Mouse (Mus musculus) central nervous system, embryonic 11.5 days (tissue): ENCODE measurements around the gene Olfr1262. TPM values are rescaled to one million over a fixed set of nuclear protein-coding genes. Genes with fewer than 3 reads are reported as not detected.

ENCODE experiments used
- polyA plus RNA-seq: library from polyadenylated mRNA; depleted of rRNA; stranded (reverse); fragments of >200 nt; gene quantifications from 2 replicates; pipeline ENCODE4 v1.2.3, GENCODE M21; 2012; rRNA removed

Gene Olfr1262
- not detected in 2 replicates for polyA plus RNA-seq

GRCm38 (mm10) chr2:89999845-90000244, at the start of gene Olfr1262:
Gene Olfr1262, plus strand, starts transcription at chr2:90000145.

GRCm38 (mm10) chr2:89974184-89974583, 25.8 kb upstream of the Olfr1262 start, which contains the start of gene Olfr1260:
Gene Olfr1260, plus strand, starts transcription at chr2:89974340.

GRCm38 (mm10) chr2:89990921-89991320, 9.0 kb upstream of the Olfr1262 start, which contains the start of gene Olfr1261:
Gene Olfr1261, plus strand, starts transcription at chr2:89991221.

GRCm38 (mm10) chr2:90011831-90012230, 11.9 kb downstream of the Olfr1262 start, which contains the start of gene Olfr1263:
Gene Olfr1263, plus strand, starts transcription at chr2:90012131.

GRCm38 (mm10) chr2:90025477-90025876, 25.5 kb downstream of the Olfr1262 start, which contains the start of gene Olfr1264:
Gene Olfr1264, minus strand, starts transcription at chr2:90025577.

GRCm38 (mm10) chr2:90035037-90035436, 35.1 kb downstream of the Olfr1262 start, which contains the start of gene Olfr1265:
Gene Olfr1265, plus strand, starts transcription at chr2:90035337.

Other genes starting within 250 kb of the Olfr1262 start
- not detected in 2 replicates for gene Olfr1253, start 243.1 kb upstream of the Olfr1262 start, polyA plus RNA-seq
- gene Olfr1254, start 206.5 kb upstream of the Olfr1262 start, polyA plus RNA-seq = not detected in 2 replicates
- not detected in 2 replicates for gene Olfr1255, start 188.1 kb upstream of the Olfr1262 start, polyA plus RNA-seq
- gene Olfr1256, start 158.6 kb upstream of the Olfr1262 start, polyA plus RNA-seq = not detected in 2 replicates
- not detected in 2 replicates for gene Olfr48, start 151.9 kb upstream of the Olfr1262 start, polyA plus RNA-seq
- not detected in 2 replicates for gene Olfr1257, start 121.7 kb upstream of the Olfr1262 start, polyA plus RNA-seq
- not detected in 2 replicates for gene Olfr1258, start 72.8 kb upstream of the Olfr1262 start, polyA plus RNA-seq
- not detected in 2 replicates for gene Olfr1259, start 51.5 kb upstream of the Olfr1262 start, polyA plus RNA-seq
- gene Olfr1260, start 25.8 kb upstream of the Olfr1262 start, polyA plus RNA-seq = not detected in 2 replicates
- gene Olfr1261, start 8.9 kb upstream of the Olfr1262 start, polyA plus RNA-seq = not detected in 2 replicates
- gene Olfr1263, start 12.0 kb downstream of the Olfr1262 start, polyA plus RNA-seq = not detected in 2 replicates
- gene Olfr1264, start 25.4 kb downstream of the Olfr1262 start, polyA plus RNA-seq = not detected in 2 replicates
- not detected in 2 replicates for gene Olfr1265, start 35.2 kb downstream of the Olfr1262 start, polyA plus RNA-seq
- gene Olfr140, start 63.4 kb downstream of the Olfr1262 start, polyA plus RNA-seq = not detected in 2 replicates
- gene Olfr1269, start 121.3 kb downstream of the Olfr1262 start, polyA plus RNA-seq = not detected in 2 replicates
- gene Olfr32, start 142.2 kb downstream of the Olfr1262 start, polyA plus RNA-seq = 0.05 TPM in 1 of 2 replicates, not detected in the other
- gene Olfr1270, start 152.9 kb downstream of the Olfr1262 start, polyA plus RNA-seq = not detected in 2 replicates
- gene Olfr1506, start 224.3 kb downstream of the Olfr1262 start, polyA plus RNA-seq = not detected in 2 replicates